Mouse (Mus musculus): Measurements from ENCODE around the gene Gp1ba. TPM values are rescaled to one million over a fixed set of nuclear protein-coding genes. Genes with fewer than 3 reads are reported as not detected.
A peak's percentile ranks its signal among the peaks of the same experiment; 100 is the strongest.

Gp1ba gene
- polyA plus RNA-seq, 1 experiment from 2014 or later: 15.3 TPM

GRCm38 (mm10) chr11:70647716-70648420 lies 8.9 kb downstream of the Gp1ba start:
- WGBS: 3% methylated on average over 28 of the region's 28 CpGs
- DNase-seq (ENCODE audit: low spot score): peak; percentile 55
- Histone ChIP-seq H3K9me3 (ENCODE audit: control insufficient read depth, low read length) (no peaks in the 10 kb centered on the region), H3K27ac (ENCODE audit: low read depth, low read length) (peak overlapping the region; percentile 98), H3K9ac (ENCODE audit: low read depth, low read length) (peak overlapping the region; percentile 95), H3K4me1 (replicated peaks; ENCODE audit: control insufficient read depth, insufficient read depth, low read length) (peaks cover 55% of the 10 kb centered on the region), H3K27me3 (replicated peaks; ENCODE audit: control insufficient read depth, insufficient read depth, low read length) (no peaks in the 10 kb centered on the region), H3K4me3 (ENCODE audit: low read depth, low read length) (peak overlapping the region; percentile 92), H3K4me2 (peak overlapping the region; percentile 92), H3K36me3 (ENCODE audit: control insufficient read depth, insufficient read depth, low read length) (peaks cover 51% of the 10 kb centered on the region)
- peak; percentile 21; the same call in 1 of the 2 replicates for ATAC-seq (replicated peaks; ENCODE audit: low FRiP score)

- Histone ChIP-seq H3K4me3 (ENCODE audit: low read depth, low read length) (peak overlapping the region; percentile 92), H3K27ac (ENCODE audit: low read depth, low read length) (peak overlapping the region; percentile 98), H3K9me3 (ENCODE audit: control insufficient read depth, low read length) (no peaks in the 10 kb centered on the region), H3K9ac (ENCODE audit: low read depth, low read length) (peak overlapping the region; percentile 95), H3K36me3 (ENCODE audit: control insufficient read depth, insufficient read depth, low read length) (peaks cover 48% of the 10 kb centered on the region), H3K4me2 (peak overlapping the region; percentile 92), H3K27me3 (replicated peaks; ENCODE audit: control insufficient read depth, insufficient read depth, low read length) (no peaks in the 10 kb centered on the region), H3K4me1 (replicated peaks; ENCODE audit: control insufficient read depth, insufficient read depth, low read length) (peaks cover 56% of the 10 kb centered on the region)
- no peak for DNase-seq (ENCODE audit: low spot score)
- 50% methylated on average over 4 of the region's 4 CpGs for WGBS
- ATAC-seq (replicated peaks; ENCODE audit: low FRiP score): peak; percentile 33
Measured at GRCm38 (mm10) chr11:70648512-70648911, 9.6 kb downstream of the Gp1ba start.

GRCm38 (mm10) chr11:70649185-70649734 lies 10.3 kb downstream of the Gp1ba start:
- Histone ChIP-seq H3K4me1 (replicated peaks; ENCODE audit: control insufficient read depth, insufficient read depth, low read length) (peaks cover 56% of the 10 kb centered on the region), H3K4me2 (peak overlapping the region; percentile 92)
- 82% methylated on average over 8 of the region's 8 CpGs for WGBS

GRCm38 (mm10) chr11:70650322-70651175 lies 11.6 kb downstream of the Gp1ba start:
- Histone ChIP-seq H3K27ac (ENCODE audit: low read depth, low read length) (peak overlapping the region; percentile 77), H3K9me3 (ENCODE audit: control insufficient read depth, low read length) (no peaks in the 10 kb centered on the region), H3K4me2 (peak overlapping the region; percentile 92), H3K36me3 (ENCODE audit: control insufficient read depth, insufficient read depth, low read length) (peaks cover 34% of the 10 kb centered on the region), H3K4me3 (ENCODE audit: low read depth, low read length) (peak overlapping the region; percentile 100), H3K27me3 (replicated peaks; ENCODE audit: control insufficient read depth, insufficient read depth, low read length) (no peaks in the 10 kb centered on the region), H3K4me1 (replicated peaks; ENCODE audit: control insufficient read depth, insufficient read depth, low read length) (peaks cover 54% of the 10 kb centered on the region), H3K9ac (ENCODE audit: low read depth, low read length) (peak overlapping the region; percentile 55)
- no peak for ATAC-seq (replicated peaks; ENCODE audit: low FRiP score)
- WGBS: 54% methylated on average over 12 of the region's 12 CpGs
- no peak for DNase-seq (ENCODE audit: low spot score)

More at GRCm38 (mm10) chr11:70649185-70649734, 10.3 kb downstream of the Gp1ba start:
- Histone ChIP-seq H3K36me3 (ENCODE audit: control insufficient read depth, insufficient read depth, low read length) (peaks cover 46% of the 10 kb centered on the region), H3K4me3 (ENCODE audit: low read depth, low read length) (peak overlapping the region; percentile 92), H3K27ac (ENCODE audit: low read depth, low read length) (peak overlapping the region; percentile 98), H3K9me3 (ENCODE audit: control insufficient read depth, low read length) (no peaks in the 10 kb centered on the region), H3K27me3 (replicated peaks; ENCODE audit: control insufficient read depth, insufficient read depth, low read length) (no peaks in the 10 kb centered on the region), H3K9ac (ENCODE audit: low read depth, low read length) (peak overlapping the region; percentile 95)
- ATAC-seq (replicated peaks; ENCODE audit: low FRiP score): no peak
- no peak for DNase-seq (ENCODE audit: low spot score)

- no peaks in the 10 kb centered on the region for H3K27me3 ChIP-seq (replicated peaks; ENCODE audit: control insufficient read depth, insufficient read depth, low read length)
- ATAC-seq (replicated peaks; ENCODE audit: low FRiP score) (no peak), DNase-seq (ENCODE audit: low spot score) (no peak)
- peak overlapping the region; percentile 100 for H3K4me3 ChIP-seq (ENCODE audit: low read depth, low read length)
- peaks cover 34% of the 10 kb centered on the region for H3K36me3 ChIP-seq (ENCODE audit: control insufficient read depth, insufficient read depth, low read length)
- no peak overlapping the region; the same call in 1 of the 2 replicates for H3K9ac ChIP-seq (ENCODE audit: low read depth, low read length)
- 70% methylated on average over 2 of the region's 2 CpGs for WGBS
- peak overlapping the region; percentile 92 for H3K4me2 ChIP-seq
- H3K27ac ChIP-seq (ENCODE audit: low read depth, low read length): peak overlapping the region; percentile 77
- H3K4me1 ChIP-seq (replicated peaks; ENCODE audit: control insufficient read depth, insufficient read depth, low read length): peaks cover 54% of the 10 kb centered on the region
- H3K9me3 ChIP-seq (ENCODE audit: control insufficient read depth, low read length): no peaks in the 10 kb centered on the region
Measured at GRCm38 (mm10) chr11:70651391-70651790, 12.5 kb downstream of the Gp1ba start.

- ATAC-seq (replicated peaks; ENCODE audit: low FRiP score) (no peak), DNase-seq (ENCODE audit: low spot score) (no peak)
- WGBS: 52% methylated on average over 12 of the region's 12 CpGs
Measured at GRCm38 (mm10) chr11:70652029-70652883, 13.3 kb downstream of the Gp1ba start.

GRCm38 (mm10) chr11:70652884-70653344 lies 14.0 kb downstream of the Gp1ba start:
- Histone ChIP-seq H3K4me2 (peak overlapping the region; percentile 92), H3K4me3 (ENCODE audit: low read depth, low read length) (peak overlapping the region; percentile 100), H3K4me1 (replicated peaks; ENCODE audit: control insufficient read depth, insufficient read depth, low read length) (peaks cover 69% of the 10 kb centered on the region), H3K36me3 (ENCODE audit: control insufficient read depth, insufficient read depth, low read length) (peaks cover 34% of the 10 kb centered on the region), H3K9ac (ENCODE audit: low read depth, low read length) (peak overlapping the region; percentile 100), H3K27ac (ENCODE audit: low read depth, low read length) (peak overlapping the region; percentile 100), H3K9me3 (ENCODE audit: control insufficient read depth, low read length) (no peaks in the 10 kb centered on the region), H3K27me3 (replicated peaks; ENCODE audit: control insufficient read depth, insufficient read depth, low read length) (no peaks in the 10 kb centered on the region)
- ATAC-seq (replicated peaks; ENCODE audit: low FRiP score): no peak
- no peak for DNase-seq (ENCODE audit: low spot score)
- 32% methylated on average over 6 of the region's 6 CpGs for WGBS

More at GRCm38 (mm10) chr11:70652029-70652883, 13.3 kb downstream of the Gp1ba start:
- Histone ChIP-seq H3K9ac (ENCODE audit: low read depth, low read length) (peak overlapping the region; percentile 100), H3K9me3 (ENCODE audit: control insufficient read depth, low read length) (no peaks in the 10 kb centered on the region), H3K4me2 (peak overlapping the region; percentile 92), H3K4me1 (replicated peaks; ENCODE audit: control insufficient read depth, insufficient read depth, low read length) (peaks cover 63% of the 10 kb centered on the region), H3K4me3 (ENCODE audit: low read depth, low read length) (peak overlapping the region; percentile 100), H3K36me3 (ENCODE audit: control insufficient read depth, insufficient read depth, low read length) (peaks cover 34% of the 10 kb centered on the region), H3K27ac (ENCODE audit: low read depth, low read length) (peak overlapping the region; percentile 100), H3K27me3 (replicated peaks; ENCODE audit: control insufficient read depth, insufficient read depth, low read length) (no peaks in the 10 kb centered on the region)
